Mouse (Mus musculus): ENCODE results near the gene E2f3. TPM values are rescaled to one million over a fixed set of nuclear protein-coding genes. Genes with fewer than 3 reads are reported as not detected.

The E2f3 gene
- total and polyA plus RNA-seq, 2 experiments from 2014 or later = 3.5 to 12.4 TPM

DNA sequence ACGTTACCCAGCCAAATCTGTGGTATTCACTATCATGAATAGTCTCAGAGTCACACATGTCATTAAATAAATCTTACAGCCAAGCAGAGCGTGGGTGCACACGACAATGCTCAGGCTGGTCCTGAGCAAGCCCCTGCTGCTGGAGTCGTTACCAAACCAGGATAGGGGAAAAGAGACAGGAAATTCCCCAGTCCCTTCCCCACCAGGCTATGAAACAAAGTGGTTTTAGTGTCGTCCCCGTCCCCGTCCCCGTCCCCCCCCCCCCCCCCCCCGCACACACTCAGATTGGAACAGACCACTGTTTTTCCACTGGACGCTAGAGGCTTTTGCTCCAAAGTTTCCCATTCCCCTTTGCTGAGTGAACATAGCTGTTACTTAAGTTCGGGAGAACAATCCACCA lies 30.6 kb downstream of the E2f3 start:
- no peak overlapping the region for H3K4me2 ChIP-seq (ENCODE audit: low read depth, low read length)
- no peak overlapping the region for H3K9ac ChIP-seq (replicated peaks; ENCODE audit: low read length)
- TF ChIP-seq CTCF (IDR thresholded peaks at IDR 0.05; ENCODE audit: low read depth) = no peak
- ATAC-seq = no peak
- DNase-seq (ENCODE audit: low spot score) = no peak
- H3K9me3 ChIP-seq (ENCODE audit: low read length) = no peaks in the 10 kb centered on the region
- H3K27ac ChIP-seq = no peak overlapping the region
- no peak overlapping the region for H3K4me3 ChIP-seq (ENCODE audit: low read length)
- H3K27me3 ChIP-seq (ENCODE audit: insufficient read depth, low read length) = no peaks in the 10 kb centered on the region
- H3K36me3 ChIP-seq (ENCODE audit: insufficient read depth, low read length) = no peaks in the 10 kb centered on the region
- WGBS = 87% methylated on average over 10 of the region's 11 CpGs
- H3K4me1 ChIP-seq (ENCODE audit: insufficient read depth, low read length) = no peaks in the 10 kb centered on the region

DNA sequence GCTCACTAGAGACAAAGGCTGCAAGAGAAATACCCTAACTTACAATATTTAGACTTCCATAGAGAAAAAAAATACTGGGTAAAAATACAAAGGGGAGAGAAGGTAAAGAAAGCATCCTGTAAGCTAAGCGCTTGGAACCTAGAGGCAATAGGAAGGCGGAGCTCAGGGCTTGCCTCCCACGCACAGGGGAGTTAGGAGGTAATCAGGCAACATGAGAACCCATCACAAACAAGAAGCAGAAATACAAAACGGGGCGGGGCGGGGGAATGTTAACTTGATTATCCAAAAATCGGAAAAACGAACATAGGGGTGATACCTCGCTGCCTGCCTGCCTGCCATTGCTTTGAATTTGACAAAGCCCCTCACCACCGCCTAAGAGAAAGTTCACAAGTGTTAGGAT lies 31.1 kb downstream of the E2f3 start:
- H3K9ac ChIP-seq (replicated peaks; ENCODE audit: low read length) = no peak overlapping the region
- no peak for ATAC-seq

DNA sequence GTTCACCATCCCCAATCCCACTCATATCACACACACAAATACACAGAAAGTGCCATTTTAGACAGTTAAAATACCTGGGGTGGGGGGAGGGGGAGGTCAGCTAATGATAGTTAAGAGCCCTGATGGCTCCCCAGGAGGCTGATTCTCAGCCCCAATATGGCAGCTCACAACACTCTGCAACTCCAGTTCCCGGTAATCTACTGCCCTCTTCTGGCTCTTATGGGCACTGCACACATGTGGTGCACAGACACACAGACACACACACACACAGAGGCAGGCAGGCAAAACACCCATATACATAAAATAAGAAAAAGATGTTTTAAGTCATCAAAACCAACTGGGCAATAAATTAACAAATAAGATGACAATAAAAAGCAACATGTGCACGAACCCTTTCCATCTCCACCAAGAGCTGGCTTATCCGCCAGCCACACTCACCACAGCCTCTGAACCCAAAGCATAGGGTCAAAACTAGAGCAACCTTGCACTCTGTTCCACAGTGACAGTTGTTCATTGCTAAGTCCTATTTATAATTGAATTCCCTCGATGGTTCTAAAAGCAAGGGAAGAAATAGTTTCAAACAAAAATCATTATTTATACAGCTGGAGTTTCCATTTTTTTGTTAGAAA lies 32.3 kb downstream of the E2f3 start:
- ATAC-seq (no peak), DNase-seq (ENCODE audit: low spot score) (no peak)
- Histone ChIP-seq H3K27ac (no peak overlapping the region), H3K4me3 (ENCODE audit: low read length) (no peak overlapping the region), H3K4me2 (ENCODE audit: low read depth, low read length) (no peak overlapping the region), H3K9ac (replicated peaks; ENCODE audit: low read length) (no peak overlapping the region), H3K36me3 (ENCODE audit: insufficient read depth, low read length) (no peaks in the 10 kb centered on the region), H3K27me3 (ENCODE audit: insufficient read depth, low read length) (no peaks in the 10 kb centered on the region), H3K4me1 (ENCODE audit: insufficient read depth, low read length) (no peaks in the 10 kb centered on the region), H3K9me3 (ENCODE audit: low read length) (no peaks in the 10 kb centered on the region)
- TF ChIP-seq CTCF (IDR thresholded peaks at IDR 0.05; ENCODE audit: low read depth) = peak; percentile 12; the same call in 1 of the 2 replicates
- WGBS = 94% methylated on average over 4 of the region's 4 CpGs

More for the DNA sequence above, 31.1 kb downstream of the E2f3 start:
- Histone ChIP-seq H3K4me1 (ENCODE audit: insufficient read depth, low read length) (no peaks in the 10 kb centered on the region), H3K27me3 (ENCODE audit: insufficient read depth, low read length) (no peaks in the 10 kb centered on the region), H3K9me3 (ENCODE audit: low read length) (no peaks in the 10 kb centered on the region), H3K4me3 (ENCODE audit: low read length) (no peak overlapping the region), H3K27ac (no peak overlapping the region), H3K36me3 (ENCODE audit: insufficient read depth, low read length) (no peaks in the 10 kb centered on the region), H3K4me2 (ENCODE audit: low read depth, low read length) (no peak overlapping the region)
- WGBS = 92% methylated on average over 10 of the region's 10 CpGs
- no peak for TF ChIP-seq CTCF (IDR thresholded peaks at IDR 0.05; ENCODE audit: low read depth)
- DNase-seq (ENCODE audit: low spot score) = no peak

DNA sequence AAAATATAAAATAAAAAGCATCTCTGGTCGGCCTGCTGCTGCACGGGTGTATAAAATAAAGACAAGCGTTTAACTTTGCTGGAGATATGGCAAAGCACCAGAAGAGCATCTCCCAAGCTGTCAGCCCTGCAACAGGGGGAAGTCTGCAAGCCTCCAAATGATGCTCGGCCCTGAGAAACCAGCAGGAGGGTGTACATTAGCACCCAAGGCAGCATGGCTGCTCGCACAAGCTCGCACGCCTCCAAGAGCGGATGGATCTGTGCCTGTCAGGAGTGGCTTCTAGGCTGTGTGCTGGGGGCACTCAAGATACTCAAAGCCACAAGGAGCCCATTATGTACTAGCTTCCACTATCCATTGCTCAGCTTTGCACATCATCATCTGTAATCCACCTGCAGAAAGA lies 39.8 kb downstream of the E2f3 start:
- TF ChIP-seq CTCF (IDR thresholded peaks at IDR 0.05; ENCODE audit: low read depth) = no peak
- Histone ChIP-seq H3K27me3 (ENCODE audit: insufficient read depth, low read length) (no peaks in the 10 kb centered on the region), H3K9me3 (ENCODE audit: low read length) (no peaks in the 10 kb centered on the region), H3K4me2 (ENCODE audit: low read depth, low read length) (no peak overlapping the region), H3K27ac (no peak overlapping the region), H3K4me3 (ENCODE audit: low read length) (no peak overlapping the region), H3K4me1 (ENCODE audit: insufficient read depth, low read length) (no peaks in the 10 kb centered on the region), H3K9ac (replicated peaks; ENCODE audit: low read length) (no peak overlapping the region), H3K36me3 (ENCODE audit: insufficient read depth, low read length) (no peaks in the 10 kb centered on the region)
- no peak for DNase-seq (ENCODE audit: low spot score)
- WGBS = 77% methylated on average over 8 of the region's 8 CpGs
- ATAC-seq = no peak

DNA sequence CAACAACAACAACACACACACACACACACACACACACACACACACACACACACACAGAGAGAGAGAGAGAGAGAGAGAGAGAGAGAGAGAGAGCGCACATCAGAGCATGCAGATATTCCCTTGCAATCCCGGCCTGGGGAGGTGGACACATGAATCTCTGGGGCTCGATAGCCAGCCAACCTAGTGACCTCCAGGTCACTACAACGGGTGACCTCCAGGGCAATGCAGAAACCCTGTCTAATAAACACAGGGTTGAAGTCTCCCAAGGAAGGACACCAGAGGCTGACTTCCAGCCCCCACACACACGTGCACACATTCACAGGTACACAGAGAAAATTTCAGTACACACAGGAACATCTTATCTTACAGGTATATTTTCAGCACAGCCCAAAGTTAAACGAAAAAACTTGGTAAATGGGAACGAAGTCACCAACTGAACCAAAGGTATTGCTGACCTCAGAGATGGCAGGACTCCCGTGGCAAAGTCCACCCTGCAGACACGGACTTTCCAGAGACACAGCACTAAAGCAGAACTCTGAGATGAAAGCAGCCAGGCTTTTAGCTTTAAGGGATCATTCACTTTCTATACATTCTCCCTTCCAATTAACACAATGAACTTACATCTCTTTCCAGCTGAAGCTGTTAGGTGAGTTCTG lies 40.8 kb downstream of the E2f3 start:
- H3K4me1 ChIP-seq (ENCODE audit: insufficient read depth, low read length) = no peaks in the 10 kb centered on the region
- DNase-seq (ENCODE audit: low spot score) (no peak), ATAC-seq (no peak)
- H3K4me3 ChIP-seq (ENCODE audit: low read length) = no peak overlapping the region
- no peak overlapping the region for H3K4me2 ChIP-seq (ENCODE audit: low read depth, low read length)
- TF ChIP-seq CTCF (IDR thresholded peaks at IDR 0.05; ENCODE audit: low read depth) = no peak
- 78% methylated on average over 9 of the region's 9 CpGs for WGBS
- no peaks in the 10 kb centered on the region for H3K27me3 ChIP-seq (ENCODE audit: insufficient read depth, low read length)
- no peaks in the 10 kb centered on the region for H3K9me3 ChIP-seq (ENCODE audit: low read length)
- H3K9ac ChIP-seq (replicated peaks; ENCODE audit: low read length) = no peak overlapping the region
- no peaks in the 10 kb centered on the region for H3K36me3 ChIP-seq (ENCODE audit: insufficient read depth, low read length)
- H3K27ac ChIP-seq = no peak overlapping the region

DNA sequence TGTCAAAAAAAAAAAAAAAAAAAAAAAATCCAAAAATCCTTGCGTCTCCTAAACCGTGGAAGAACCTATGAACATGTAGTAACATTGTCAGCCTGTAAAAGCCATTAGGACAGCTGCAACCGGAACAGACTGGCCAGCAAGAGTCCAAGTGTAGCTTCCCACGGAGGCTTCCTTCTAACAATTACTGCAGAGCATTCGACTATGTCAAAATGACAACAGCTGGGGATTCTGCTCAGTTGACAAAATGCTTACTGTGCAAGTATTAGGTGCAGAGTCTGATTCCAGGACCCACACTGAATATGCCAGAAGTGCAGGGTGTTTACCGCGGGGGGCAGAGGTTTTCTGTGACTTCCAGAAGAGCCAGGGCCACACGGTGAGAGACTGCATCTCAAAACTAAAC lies 41.4 kb downstream of the E2f3 start:
- DNase-seq (ENCODE audit: low spot score) = peak; percentile 19
- Histone ChIP-seq H3K36me3 (ENCODE audit: insufficient read depth, low read length) (no peaks in the 10 kb centered on the region), H3K4me1 (ENCODE audit: insufficient read depth, low read length) (no peaks in the 10 kb centered on the region), H3K4me2 (ENCODE audit: low read depth, low read length) (no peak overlapping the region), H3K9me3 (ENCODE audit: low read length) (no peaks in the 10 kb centered on the region), H3K4me3 (ENCODE audit: low read length) (no peak overlapping the region), H3K27me3 (ENCODE audit: insufficient read depth, low read length) (no peaks in the 10 kb centered on the region), H3K9ac (replicated peaks; ENCODE audit: low read length) (no peak overlapping the region), H3K27ac (no peak overlapping the region)
- no peak for TF ChIP-seq CTCF (IDR thresholded peaks at IDR 0.05; ENCODE audit: low read depth)
- 65% methylated on average over 8 of the region's 8 CpGs for WGBS
- ATAC-seq = 0 out of 2 replicates have a peak, but pooled peaks have one; percentile 48

DNA sequence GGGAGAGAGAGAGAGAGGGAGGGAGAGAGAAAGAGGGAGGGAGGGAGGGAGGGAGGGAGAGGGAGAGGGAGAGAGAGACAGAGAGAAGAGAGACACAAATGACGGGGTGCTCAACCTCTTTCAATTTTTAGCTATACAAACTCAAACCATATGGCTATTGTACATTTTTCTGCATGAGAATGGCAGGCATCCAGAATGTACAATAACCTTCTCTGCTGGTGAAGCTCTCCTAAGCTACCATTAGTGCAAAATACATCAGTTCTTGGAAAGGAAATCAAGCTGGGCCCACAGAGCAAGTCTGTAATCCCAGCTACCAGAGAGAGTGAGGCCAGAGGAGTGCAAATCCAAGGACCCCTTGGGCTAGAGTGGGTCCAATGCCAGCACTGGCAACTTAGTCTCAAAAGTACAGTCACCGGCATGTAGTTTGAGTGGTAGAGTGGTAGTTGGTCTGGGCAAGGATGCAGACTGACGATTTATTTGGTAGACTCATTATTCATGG lies 42.3 kb downstream of the E2f3 start:
- Histone ChIP-seq H3K4me1 (ENCODE audit: insufficient read depth, low read length) (no peaks in the 10 kb centered on the region), H3K4me2 (ENCODE audit: low read depth, low read length) (no peak overlapping the region), H3K9ac (replicated peaks; ENCODE audit: low read length) (no peak overlapping the region), H3K4me3 (ENCODE audit: low read length) (no peak overlapping the region), H3K27ac (no peak overlapping the region), H3K36me3 (ENCODE audit: insufficient read depth, low read length) (no peaks in the 10 kb centered on the region), H3K27me3 (ENCODE audit: insufficient read depth, low read length) (no peaks in the 10 kb centered on the region), H3K9me3 (ENCODE audit: low read length) (no peaks in the 10 kb centered on the region)
- DNase-seq (ENCODE audit: low spot score) (peak; percentile 10), ATAC-seq (no peak)
- 64% methylated on average over 3 of the region's 3 CpGs for WGBS
- TF ChIP-seq CTCF (IDR thresholded peaks at IDR 0.05; ENCODE audit: low read depth) = no peak
